Mouse (Mus musculus) ES-CJ7 (cell line): Measurements from ENCODE around the gene Smtn.

ENCODE experiments used
- DNase-seq: peaks from one replicate; pipeline ENCODE4 v3.0.0; 2011; ENCODE audit warnings: low read depth, low spot score

The Smtn gene

DNA sequence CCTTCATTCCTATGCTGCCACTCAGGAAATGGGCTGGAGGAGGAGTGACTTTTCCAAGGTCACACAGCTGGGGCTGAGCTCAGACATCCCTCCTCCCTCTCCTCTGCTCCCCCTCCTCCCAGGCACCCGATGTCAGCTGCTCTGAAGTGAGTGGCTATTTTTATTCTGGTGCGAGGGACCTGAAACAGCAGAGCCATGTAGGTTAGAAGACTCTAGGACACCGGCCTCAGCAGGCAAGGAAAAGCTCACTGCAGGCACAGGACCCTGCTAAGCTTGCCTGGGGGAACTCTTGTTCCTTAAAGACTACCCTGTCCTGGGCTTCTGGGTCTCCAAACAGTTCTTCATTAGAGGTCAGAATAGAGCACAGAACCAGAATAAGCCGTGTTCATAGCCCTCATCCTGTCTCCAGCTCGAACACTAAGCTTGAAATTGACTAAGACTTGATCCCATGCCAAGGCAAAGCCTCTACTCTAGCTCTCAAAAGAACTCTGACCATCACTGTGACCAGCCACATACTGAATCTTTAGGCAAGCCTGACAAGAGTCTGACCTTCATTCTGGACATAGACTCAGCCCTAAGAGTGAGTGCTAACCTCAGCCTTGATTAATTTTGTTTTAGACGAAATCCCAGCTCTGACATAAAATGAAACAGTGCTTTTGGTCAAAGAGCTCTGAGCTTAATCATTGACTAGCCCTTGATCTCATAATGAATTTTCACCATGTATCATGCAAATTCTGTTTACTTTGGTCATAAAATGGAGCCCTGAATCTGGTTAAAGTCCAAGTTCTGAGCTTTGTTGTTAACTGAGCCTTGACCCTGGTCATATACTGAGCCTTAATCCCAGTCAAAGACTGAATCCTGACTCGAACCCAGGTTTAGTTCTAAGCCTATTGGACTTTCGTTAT lies 31.0 kb downstream of the Smtn start:
- no peak for DNase-seq

DNA sequence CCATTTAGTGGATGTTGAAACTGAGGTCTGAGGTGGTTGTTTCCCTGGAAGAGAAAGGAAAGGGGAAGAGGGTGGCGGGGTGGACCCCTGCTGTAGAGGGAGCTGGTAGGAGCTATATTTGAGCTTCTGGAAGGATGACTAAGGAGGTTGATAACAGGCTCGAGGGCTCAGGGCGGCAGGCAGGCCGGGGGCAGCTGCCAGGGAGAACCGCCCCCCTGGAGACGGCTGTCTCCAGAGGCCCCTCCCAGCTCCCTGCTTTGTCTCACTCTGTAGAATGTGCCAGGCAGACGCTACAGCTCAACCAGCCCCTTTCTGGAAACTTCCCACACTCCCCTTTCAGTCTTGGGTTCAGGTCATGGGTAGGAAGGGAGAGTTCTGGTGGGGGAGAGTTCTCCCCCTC lies 32.2 kb downstream of the Smtn start:
- DNase-seq = no peak

DNA sequence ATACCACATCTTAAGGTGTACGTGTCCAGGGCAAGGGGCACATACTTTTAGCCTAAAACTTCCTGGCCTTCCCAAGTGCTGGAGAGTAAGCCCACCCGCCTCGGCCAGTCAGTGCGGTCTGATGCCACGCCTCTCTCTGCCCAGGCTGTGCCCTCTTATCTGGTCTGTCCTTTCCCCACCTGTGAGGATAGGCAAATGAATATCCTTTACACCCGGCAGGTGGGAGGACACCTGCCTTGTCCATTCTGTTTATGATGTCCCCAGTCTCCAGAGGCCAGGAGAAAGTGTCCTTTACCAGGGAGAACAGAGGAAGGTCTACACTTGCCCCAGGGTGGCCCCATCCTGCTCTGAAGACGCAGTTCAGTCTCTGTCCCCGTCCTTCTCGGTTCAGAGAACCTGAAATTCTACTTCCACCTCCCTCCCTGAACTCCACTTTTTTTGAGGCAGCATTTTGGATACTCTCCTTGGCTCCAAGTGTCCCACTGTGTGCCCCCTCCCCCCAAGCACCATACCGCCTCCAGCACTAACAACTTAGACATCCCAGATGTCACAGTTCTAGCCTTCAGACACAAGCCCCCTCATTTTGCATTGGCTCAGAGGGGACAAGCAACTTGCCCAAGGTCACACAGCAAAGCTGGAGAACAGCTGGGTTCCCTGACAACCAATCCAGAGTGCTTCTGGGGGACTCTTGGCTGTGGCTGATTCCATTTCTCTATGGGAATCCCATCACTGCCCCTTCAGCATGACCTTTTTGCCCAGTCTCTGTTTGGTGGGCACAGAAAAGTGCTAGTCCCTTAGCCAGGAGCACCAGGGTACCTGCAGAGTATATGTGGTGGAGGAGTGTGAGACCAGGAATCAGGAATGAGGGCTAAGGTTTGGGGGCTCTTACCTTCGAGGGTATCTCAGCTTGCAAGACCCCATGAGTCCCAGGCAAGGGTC lies 36.4 kb downstream of the Smtn start:
- DNase-seq = no peak

DNA sequence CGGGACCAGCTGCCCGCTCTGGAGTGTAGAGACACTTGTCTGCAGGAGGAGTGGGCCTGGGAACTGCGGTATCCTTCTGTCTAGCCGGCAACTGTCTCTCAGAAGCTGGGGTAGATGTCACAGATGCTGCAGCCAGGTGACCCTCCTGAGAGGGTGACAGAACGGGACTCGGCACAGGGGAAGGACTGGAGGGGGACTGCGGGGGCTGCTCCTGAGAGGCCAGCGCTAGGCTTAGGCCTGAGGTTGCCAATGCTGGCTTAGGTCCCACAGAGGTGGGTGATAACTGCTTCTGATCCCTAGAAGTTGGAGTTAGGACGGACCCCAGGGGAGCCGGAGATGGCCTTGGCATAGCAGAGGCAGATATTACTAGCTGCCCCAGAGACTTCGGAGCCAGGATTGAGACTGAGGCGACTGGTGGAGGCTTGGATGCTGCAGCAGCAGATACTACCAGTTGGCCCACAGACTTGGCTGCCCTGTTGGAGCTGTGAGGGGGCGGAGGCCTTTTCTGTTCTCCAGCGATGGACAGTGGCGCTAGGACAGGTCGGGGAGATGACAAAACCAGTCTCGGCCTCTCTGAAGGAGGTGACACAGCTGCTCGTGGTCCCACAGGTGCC lies 37.8 kb downstream of the Smtn start:
- DNase-seq = no peak

DNA sequence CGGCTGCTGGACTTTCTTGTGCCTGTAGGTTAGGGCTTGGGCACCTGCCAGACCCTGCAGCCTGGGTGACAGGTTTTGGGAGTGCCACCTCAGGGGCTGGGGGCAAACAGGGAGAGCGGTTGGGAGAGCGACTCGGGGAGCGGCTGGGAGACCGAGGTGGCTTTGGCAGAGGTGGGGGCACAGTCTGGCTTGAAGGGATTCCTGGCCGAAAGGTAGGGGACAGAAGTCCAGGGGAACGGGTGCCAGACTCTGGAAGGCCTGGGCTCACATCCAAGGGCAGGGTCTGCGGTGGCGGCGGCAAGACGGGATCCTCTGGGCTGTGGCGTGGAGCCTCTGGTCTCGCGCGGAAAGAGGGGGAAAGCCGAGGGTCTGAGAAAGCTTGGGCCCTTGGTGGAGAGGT lies 38.4 kb downstream of the Smtn start:
- DNase-seq = no peak

DNA sequence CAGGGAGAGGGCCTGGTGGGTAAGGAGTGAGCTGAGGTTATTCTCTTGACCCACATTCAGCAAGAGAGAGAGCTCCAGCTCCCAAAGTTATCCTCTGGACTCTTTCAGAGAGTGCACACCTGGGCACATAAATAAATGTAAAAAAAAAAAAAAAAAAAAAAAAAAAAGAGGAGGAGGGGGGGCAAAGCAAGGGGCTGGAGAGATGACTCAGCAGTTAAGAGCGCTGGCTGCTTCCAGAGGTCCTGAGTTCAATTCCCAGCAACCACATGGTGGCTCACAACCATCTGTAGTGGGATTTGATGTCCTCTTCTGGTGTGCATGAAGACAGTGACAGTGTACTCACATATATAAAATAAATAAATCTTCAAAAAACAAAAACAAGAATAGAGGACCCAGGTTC lies 43.1 kb downstream of the Smtn start:
- DNase-seq = no peak

DNA sequence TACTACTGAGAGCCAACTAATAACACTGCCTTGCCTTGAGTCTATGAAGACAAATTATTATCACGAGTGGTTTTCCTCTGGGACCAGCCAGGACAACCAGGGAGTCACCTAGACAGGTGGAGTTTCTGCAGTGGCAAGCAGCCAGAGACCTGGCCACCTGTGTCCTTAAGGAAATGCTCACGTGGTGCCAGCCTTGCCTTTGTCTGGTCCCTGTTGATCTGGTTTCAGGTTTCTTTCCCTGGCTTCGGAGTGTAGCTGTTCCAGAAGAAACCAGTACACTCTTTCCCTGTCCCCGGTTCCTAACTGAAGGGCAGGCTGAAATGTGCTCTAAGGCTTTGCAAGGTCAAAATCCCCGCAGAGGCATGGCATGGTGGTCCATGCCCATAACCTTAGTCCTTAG lies 43.7 kb downstream of the Smtn start:
- DNase-seq = peak; percentile 63

DNA sequence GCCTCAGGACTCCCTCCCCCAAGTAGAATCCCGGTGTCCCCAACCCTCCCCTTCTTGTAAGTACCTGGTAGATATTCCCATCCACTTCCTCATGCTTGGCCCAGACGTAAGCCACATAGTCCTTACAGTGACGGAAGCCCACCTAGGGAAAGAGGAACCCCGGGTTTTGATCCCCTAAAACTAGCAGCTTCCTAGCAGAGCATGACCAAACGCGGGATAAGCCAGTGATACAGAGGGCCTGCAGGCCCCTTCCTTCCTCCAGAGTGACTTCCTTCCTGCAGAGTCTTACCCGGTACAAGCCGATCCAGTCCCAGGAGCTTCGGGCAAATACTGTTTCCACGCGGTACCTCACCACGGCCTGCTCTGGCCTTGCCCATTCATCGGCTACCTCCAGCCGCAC lies 44.9 kb downstream of the Smtn start:
- no peak for DNase-seq

DNA sequence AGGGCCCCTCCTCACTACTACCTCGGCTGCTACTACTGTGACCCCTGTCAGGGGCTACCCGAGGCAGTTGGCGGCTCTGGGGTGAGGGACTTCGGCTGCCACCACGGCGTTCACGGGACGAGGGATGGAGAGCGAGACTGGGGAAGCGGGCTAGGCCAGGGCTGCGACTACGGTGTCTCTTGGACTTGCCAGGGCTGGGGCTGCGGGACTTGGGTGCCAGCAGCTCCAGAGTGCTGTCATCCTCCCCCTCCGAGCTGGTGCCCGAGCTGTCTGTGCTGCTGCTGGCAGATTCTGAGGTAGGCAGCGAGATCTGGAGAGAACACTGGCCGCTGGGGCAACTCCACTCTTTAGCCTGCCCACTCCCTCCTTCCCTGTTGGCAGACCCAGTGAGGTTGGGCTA lies 45.6 kb downstream of the Smtn start:
- no peak for DNase-seq

DNA sequence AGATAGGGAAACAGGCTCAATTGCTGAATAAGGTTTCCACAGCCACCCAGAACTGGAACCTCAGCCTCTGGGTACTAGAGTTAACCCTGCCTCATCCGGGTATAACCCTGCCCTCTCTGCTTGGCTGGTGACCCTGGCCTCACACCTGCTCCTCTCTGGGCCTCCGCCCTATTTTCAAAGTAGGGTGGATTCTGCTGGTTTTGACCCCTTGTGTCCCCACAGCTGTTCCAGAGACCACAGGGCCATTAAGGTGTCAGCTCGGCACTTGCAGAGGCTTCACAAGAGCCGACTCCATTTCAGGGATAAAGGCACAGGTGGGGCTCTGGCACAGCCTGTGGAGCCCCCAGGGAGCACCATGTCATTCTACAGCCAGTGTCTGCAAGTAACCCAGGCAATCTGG lies 47.7 kb downstream of the Smtn start:
- DNase-seq = no peak

DNA sequence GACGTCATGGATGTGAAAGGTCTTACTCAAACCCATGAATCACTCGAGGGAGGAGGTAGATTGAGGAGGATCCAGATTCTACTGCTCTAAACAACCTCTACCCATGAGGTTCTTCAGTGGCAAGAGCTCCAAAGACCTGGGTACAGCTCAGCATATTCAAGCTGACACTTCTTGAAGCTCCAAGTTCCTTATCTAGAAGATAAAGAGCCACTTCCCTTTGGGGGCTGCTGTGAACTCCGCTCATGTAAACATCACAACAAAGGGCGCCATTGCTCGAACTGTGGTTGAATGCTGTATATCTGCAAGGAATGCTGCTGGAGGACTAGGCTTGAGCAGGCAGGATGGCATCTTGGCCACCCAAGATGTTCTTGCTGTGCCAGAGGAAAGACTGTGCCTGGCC lies 51.4 kb downstream of the Smtn start:
- no peak for DNase-seq

DNA sequence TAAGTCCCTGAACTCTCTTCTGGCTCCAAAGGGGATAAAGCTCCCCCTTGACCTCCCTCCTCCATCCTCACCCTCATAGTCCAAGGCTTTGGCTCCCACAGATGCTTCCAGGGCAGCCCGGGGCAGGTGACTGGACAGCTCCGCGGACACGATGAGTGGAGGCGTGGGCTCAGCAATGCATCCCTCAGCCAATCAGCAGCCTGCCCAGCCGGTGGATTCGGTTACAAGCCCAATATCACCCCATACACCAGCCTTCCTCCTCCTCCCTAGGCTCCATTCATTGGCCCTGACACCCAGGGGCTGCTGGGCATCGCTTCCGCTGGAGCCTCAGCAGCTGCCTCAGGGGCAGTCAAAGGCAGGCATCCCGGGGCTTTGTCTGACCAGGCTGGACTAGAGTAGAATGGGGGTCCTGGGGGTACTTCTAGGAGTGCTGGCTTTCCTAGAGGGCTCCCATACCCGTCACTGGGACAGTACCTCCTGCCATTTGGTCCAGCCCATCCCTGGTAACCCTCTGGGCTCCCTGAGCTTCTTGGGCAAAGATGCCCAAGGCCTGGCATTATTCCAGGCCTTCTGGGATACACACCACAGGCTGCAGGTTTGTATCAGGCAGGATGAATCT lies 52.4 kb downstream of the Smtn start, which contains the start of gene Pla2g3:
Gene Pla2g3 (plus strand): TSS at position 333 of the 619 bp plus-strand sequence.
- no peak for DNase-seq

DNA sequence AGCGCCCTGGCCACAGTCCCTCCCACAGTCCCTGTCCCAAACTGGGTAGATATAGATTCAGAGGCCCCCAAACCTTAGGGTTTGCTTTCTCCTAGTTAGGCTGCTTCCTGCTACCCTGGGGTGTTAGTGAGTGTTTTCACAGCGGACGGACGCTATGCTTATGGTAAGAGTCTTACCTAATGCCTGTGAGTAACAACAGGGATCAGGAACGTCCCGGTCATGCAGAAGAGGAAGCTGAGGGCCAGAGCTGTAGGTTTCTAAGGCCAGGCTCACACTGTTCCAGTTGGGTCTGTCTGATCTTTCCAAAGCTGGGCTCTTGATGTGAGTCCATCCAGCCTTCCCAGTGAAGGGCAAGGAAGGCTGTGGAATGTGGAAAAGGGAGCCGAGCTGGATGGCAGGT lies 54.1 kb downstream of the Smtn start:
- DNase-seq = no peak

DNA sequence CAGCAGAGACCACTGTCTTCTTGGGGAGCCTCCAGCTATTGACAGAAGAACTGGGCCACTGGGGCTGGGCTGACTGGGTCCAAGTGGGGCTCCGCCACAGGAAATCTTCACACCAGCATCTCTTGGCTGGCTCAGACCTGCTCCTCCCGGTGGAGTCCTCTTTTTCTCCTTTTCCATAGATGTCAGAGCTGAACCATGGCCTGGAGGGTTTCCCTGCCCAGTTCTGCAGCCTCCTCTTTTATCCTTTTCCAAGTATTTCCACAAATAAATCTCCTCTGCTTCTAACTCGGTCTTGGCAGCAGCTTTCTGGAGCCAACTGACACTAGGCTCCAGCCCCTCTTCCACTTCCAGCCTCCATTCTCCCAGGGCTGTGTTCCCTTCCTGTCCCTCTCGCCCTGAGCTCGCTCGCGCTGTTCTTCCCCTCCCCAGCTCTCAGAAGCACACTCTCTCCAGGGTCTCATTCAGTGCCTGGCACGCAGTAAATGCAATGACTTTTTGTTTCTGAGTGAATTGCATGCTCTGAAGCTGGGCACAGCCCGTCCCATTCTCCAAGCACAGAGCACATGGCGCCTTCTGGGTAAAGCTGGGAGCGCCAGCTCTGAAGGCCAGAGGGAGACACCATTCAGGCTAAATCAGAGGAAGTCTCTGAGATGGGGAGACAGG lies 56.3 kb downstream of the Smtn start:
- no peak for DNase-seq

DNA sequence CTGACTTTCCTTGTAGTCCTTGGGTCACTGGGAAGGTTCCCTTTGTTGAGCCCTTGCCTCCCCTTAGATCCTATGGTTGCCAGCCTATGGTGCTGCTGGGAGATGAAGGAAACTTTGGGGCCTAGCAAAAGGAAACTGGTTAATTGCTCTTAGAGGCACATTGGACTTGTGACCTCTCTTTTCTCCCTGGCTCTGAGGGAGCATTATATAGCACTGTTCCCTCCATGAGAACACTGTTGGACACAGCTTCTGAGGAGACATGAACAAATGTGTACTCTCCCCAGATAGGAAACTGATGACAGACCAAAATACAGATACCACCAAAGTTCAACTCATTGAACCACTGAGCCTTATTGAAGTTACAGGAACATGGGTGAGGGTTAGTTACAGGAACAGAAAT lies 64.9 kb downstream of the Smtn start:
- no peak for DNase-seq

DNA sequence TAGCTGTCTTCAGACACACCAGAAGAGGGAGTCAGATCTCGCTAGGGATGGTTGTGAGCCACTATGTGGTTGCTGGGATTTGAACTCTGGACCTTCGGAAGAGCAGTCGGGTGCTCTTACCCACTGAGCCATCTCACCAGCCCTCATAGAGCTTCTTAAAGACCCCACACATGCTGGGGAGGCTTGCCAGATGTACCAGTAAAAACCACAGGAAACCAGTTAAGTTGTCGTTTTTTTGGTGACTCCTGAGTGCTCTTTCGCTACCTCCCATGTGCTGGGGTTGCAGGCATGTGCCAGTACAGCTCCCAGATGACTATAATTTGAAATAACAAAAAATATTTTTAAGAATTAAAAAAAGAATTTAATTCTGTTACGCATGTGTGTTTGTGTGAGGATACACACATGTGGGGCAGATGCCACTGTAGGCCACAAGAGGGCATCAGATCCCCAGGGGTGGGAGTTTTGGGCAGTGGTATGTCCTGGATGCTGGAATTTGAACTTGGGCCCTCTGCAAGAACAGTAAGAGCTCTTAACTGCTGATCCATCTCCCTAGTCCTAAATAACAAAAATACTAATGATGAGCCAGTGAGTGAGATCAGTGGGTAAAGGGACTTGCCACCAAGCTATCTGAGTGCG lies 65.8 kb downstream of the Smtn start:
- DNase-seq = peak; percentile 44

DNA sequence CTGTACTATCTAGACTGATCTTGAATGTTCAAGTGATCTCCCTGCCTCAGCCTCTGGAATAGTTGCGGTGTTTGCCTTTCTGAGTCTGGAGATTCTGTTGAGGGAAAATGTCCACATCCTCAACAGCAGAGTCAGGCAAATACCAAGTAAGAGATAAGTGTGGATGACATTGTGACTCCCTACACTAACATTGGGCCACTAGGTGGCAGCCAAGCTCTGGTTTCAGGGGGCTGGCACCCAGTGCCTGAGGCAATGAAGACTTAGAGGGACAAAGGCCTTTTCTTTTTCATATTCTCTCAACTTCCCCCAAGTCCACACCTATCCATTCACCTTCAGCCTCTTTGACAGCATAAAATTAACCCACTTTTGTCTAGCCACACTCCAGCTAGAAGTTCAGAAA lies 67.9 kb downstream of the Smtn start:
- DNase-seq = peak; percentile 88

DNA sequence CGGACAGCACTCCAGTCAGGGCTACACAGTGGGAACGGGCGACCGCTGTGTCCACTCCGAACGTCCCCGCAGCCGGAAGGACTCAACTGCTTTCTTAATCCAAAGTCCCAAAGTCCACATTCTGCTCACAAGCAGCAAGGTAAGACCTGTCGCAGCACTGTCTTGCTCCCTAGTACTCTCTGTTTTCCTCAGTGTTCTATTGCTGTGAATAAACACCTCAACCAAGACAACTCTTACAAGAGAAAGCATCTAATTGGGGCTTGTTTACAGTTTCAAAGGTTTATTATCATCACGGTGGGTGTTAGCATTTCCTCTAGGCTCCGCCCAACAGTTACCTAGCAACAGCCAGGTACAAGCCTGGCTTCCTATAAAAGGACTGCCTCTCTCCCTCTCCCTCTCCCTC lies 69.0 kb downstream of the Smtn start:
- DNase-seq = peak; percentile 22
